Mouse (Mus musculus) cerebellum, postnatal 14 days (tissue): ENCODE measurements at regions not wholly inside any gene's neighbourhood (a gene's known extent, or its start where the extent isn't known, plus 50 kb on each side); places are given as distances from the start of the nearest gene placed in this dataset.
A peak's percentile ranks its signal among the peaks of the same experiment; 100 is the strongest.

Source experiments
- DNase-seq, 2 experiments: peaks; one replicate each; pipeline ENCODE4 v3.0.0; 2021; ENCODE audit warnings: mixed read lengths in 2 of 2

DNA sequence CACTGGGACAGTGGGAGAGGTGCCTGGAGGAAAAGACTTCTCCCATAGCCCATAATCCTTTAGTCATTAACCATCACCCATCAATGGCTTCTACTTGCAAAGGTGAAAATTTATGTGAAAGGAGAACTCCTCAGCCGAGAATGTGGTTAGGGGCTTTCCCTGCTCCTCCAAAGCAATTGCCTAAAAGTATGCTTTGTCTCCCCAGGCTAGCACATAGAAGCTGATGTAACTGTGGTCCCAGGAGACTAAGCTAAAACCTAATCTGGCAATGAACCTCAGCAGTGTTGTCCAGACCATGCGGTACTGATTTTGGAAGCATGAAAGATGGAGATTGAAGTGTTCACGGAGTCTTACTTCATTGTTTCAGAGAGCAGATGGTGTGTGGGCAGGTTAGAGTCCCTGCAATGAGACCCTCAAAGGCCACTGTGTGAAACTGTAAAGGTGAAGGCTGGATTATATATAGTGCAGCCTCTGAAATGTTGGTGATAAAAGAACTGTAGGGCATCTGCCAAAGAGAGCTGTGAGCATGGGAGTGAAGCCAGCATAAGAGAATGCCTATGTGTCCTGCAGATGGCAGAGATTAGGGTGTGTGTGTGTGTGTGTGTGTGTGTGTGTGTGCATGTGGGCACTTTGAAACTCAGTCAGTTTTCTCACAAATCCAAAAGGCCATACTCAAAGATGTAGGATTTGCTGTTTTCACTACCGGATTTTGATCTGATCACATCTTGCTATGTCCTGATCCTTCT is 289.6 kb upstream of the Fermt1 start:
- DNase-seq, result peak; percentile 42 to 58

GRCm38 (mm10) chr2:133252131-133252530 is 299.8 kb upstream of the Bmp2 start:
- peak; percentile 67 to 69 for DNase-seq

- no peak for DNase-seq
Observed at GRCm38 (mm10) chr2:133274424-133274823, 277.5 kb upstream of the Bmp2 start.

- no peak for DNase-seq
Observed at GRCm38 (mm10) chr2:133278546-133278945, 273.4 kb upstream of the Bmp2 start.

DNA sequence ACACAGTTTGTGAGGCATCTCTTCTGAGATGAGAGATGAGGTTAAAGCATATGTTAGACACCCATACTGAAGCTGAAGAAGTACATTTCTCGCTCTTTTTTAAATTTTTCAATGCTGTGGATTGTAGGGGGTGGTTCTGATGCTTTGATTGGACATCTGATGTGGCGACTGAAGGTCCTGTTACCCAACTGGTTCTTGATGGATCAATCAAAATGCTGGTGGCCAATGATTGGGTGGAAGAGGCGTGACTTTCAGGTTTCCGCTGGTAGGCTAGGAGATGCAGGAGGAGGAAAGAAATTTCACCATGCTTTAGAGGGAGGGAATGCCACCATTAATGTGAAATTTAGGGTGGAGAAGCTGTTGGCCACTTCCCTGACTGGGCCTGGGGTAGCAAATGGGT is 272.7 kb upstream of the Bmp2 start:
- DNase-seq, result no peak

- no peak for DNase-seq
Observed at GRCm38 (mm10) chr2:133282692-133283091, 269.3 kb upstream of the Bmp2 start.

DNA sequence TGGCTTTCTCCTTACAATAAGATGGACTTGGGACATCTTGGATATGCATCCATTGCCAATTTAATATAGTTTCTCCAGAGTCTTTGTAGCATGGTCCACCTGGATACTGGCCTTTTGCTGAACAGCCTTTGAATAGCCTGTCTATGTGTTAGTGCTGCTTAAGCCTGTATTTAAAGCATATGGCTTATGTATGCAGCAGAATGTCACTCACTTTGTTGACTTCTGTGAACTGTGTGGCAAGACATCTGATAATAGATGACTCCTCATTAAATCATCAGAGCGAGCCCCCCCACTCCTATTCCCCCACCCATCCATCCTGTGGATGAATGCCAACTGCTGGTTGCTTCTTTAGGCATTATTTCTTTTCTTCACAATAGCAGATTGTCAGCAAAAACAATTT is 268.2 kb upstream of the Bmp2 start:
- no peak for DNase-seq

- DNase-seq, result peak; percentile 7 to 15
Observed at GRCm38 (mm10) chr2:133294136-133294535, 257.8 kb upstream of the Bmp2 start.

GRCm38 (mm10) chr2:133305936-133306335 is 246.0 kb upstream of the Bmp2 start:
- peak; percentile 55 to 58 for DNase-seq

DNA sequence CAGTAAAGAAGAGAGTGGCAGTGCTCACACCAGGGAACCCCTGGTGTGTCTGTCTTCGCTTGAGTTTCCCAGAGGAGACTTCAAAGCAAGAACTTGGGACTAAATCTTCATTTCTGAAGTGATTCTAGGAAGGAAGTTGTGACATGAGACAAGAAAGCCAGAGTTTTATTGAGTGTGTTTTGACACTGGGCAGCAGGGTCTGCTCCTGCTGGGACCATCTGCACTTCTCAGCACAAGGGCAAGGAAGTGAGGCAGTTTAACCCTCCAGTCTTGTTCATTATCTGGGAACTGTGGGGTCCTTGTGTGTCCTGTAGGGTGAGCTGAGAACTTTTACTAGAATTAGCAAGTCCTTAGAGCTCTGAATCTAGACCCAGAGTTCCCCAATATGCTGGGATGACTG is 241.0 kb upstream of the Bmp2 start:
- DNase-seq, result peak; percentile 10 to 24

- DNase-seq, result no peak
Observed at GRCm38 (mm10) chr2:133326290-133327050, 225.5 kb upstream of the Bmp2 start.

- no peak for DNase-seq
Observed at GRCm38 (mm10) chr2:133327653-133328052, 224.3 kb upstream of the Bmp2 start.

DNA sequence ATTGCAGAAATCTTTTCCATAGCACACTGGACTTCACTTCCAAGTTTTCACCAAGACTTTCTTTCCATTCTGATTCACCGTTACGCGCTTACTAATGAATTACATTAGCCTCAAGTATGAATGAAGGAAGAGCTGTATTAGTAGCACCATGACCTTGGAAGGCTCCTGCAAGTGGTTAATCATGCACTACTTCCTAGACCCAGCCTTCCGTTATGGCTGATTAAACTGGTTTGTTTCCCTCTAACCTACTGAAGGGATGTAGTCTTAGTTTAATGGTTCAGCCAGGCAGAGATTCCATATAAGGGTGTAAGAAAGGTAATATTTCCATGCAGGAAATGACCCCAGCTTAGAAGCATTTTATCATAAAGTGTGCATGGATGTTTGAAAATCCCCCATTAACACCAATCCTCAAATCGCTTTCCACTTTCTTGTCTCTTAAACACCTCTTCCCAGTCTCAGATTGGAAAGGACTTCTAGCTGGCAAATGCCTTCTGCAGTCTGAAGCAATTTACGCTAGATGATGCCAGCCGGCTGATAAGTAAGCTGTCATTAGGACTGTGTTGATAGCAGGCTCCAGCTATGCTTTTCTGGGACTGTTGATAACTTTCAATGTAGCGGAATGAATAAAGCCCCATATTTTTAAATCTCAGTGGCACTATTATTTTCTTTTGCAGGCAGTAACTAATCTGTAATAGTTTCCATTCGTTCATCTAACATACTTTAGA is 215.6 kb upstream of the Bmp2 start:
- no peak for DNase-seq

GRCm38 (mm10) chr2:133338150-133338549 is 213.8 kb upstream of the Bmp2 start:
- no peak for DNase-seq

GRCm38 (mm10) chr2:133341352-133341751 is 210.6 kb upstream of the Bmp2 start:
- no peak for DNase-seq

GRCm38 (mm10) chr2:133345964-133346788 is 205.8 kb upstream of the Bmp2 start:
- DNase-seq, result no peak

DNA sequence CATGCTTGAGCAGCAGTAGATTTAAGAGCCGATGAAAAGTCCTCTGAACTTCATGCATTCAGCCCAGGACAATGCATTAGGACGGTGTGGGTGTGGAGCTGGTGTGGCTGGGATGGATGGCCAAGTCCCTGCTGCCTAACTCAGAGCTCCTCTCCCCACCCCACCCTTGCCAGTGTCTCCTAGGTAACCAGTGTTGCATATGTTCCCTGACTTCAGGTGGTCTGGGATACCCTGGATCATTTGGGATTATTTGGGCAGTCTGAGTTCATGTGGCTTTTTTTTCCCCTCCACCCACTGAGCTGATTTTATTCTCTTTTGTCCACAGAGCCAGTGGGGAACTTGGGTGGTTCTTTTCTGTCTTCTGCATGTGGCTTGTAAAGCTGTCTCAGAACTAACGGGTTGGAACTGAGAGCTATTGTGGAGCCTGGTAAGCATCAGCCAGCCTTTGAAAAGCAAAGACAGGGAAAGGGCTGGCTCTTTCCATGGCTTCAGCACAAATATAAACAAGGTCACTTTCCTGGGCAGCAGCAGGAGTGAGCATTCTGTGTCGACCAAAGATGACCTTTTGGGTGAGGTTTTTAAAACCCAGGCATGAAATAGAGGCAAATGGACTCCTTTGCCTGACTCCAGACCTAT is 205.1 kb upstream of the Bmp2 start:
- peak in 1 of 2 experiments; percentile 4 for DNase-seq

- no peak for DNase-seq
Observed at GRCm38 (mm10) chr2:133351306-133351705, 200.7 kb upstream of the Bmp2 start.

GRCm38 (mm10) chr2:133352800-133353199 is 199.2 kb upstream of the Bmp2 start:
- no peak for DNase-seq

- DNase-seq, result no peak
Observed at GRCm38 (mm10) chr2:133362693-133363443, 189.1 kb upstream of the Bmp2 start.

GRCm38 (mm10) chr2:133371490-133372215 is 180.3 kb upstream of the Bmp2 start:
- DNase-seq, result no peak
